Mouse (Mus musculus) embryonic facial prominence, embryonic 13.5 days (tissue): ENCODE measurements at regions not wholly inside any gene's neighbourhood (a gene's known extent, or its start where the extent isn't known, plus 50 kb on each side); places are given as distances from the start of the nearest gene placed in this dataset.

Experiments
- ATAC-seq: fragments of 200-750 bp; cut with Nextera tagmentation; 2 replicates; pipeline ENCODE4 v1.8.0; 2017; ENCODE audit warnings: low read depth; ENCODE audit not compliant: insufficient number of reproducible peaks, insufficient read depth, low FRiP score, low TSS enrichment
- H3K27ac ChIP-seq: fragments of 300-500 bp; sonication (generic); 2 replicates; pipeline ENCODE4 v1.5.1; 2015; ENCODE audit warnings: moderate library complexity, mild to moderate bottlenecking, inconsistent platforms
- H3K27me3 ChIP-seq: fragments of 300-500 bp; sonication (generic); 2 replicates; pipeline ENCODE4 v1.6.1; 2015; ENCODE audit warnings: mild to moderate bottlenecking, inconsistent platforms
- H3K36me3 ChIP-seq: fragments of 300-500 bp; sonication (generic); 2 replicates; pipeline ENCODE4 v1.6.1; 2015; ENCODE audit warnings: mild to moderate bottlenecking, inconsistent platforms
- H3K4me1 ChIP-seq: fragments of 300-500 bp; sonication (generic); 2 replicates; pipeline ENCODE4 v1.6.1; 2015; ENCODE audit warnings: inconsistent platforms
- H3K4me2 ChIP-seq: fragments of 300-500 bp; sonication (generic); 2 replicates; pipeline ENCODE4 v1.6.1; 2015; ENCODE audit warnings: moderate library complexity, mild to moderate bottlenecking, inconsistent platforms
- H3K4me3 ChIP-seq: fragments of 300-500 bp; sonication (generic); 2 replicates; pipeline ENCODE4 v1.5.1; 2015; ENCODE audit warnings: mild to moderate bottlenecking, inconsistent platforms
- H3K9ac ChIP-seq: fragments of 300-500 bp; sonication (generic); 2 replicates; pipeline ENCODE4 v1.6.1; 2015; ENCODE audit warnings: mild to moderate bottlenecking, inconsistent platforms
- H3K9me3 ChIP-seq: fragments of 300-500 bp; sonication (generic); 2 replicates; pipeline ENCODE4 v1.6.1; 2016; ENCODE audit warnings: inconsistent platforms
- WGBS: fragments of 180-500 bp; shearing (Covaris S2); methylation state at CpG from one replicate; pipeline ENCODE4 v1.1.7; 2015; ENCODE audit warnings: mixed read lengths; 5-methylcytosine and 5-hydroxymethylcytosine counted together

- H3K9me3 ChIP-seq, result no peaks in the 10 kb centered on the region
- 69% methylated on average over 2 of the region's 2 CpGs for WGBS
Measured at GRCm38 (mm10) chr4:72383729-72384128, 183.0 kb upstream of the Tle1 start.

GRCm38 (mm10) chr4:72382517-72383147 is 181.9 kb upstream of the Tle1 start:
- no peaks in the 10 kb centered on the region for H3K36me3 ChIP-seq
- WGBS, result 70% methylated on average over 11 of the region's 11 CpGs
- H3K4me1 ChIP-seq, result peaks cover 16% of the 10 kb centered on the region
- peaks cover 8% of the 10 kb centered on the region; the same call in 1 of the 2 replicates for H3K27me3 ChIP-seq
- no peak overlapping the region for H3K27ac ChIP-seq
- no peak overlapping the region for H3K4me2 ChIP-seq
- no peak overlapping the region for H3K9ac ChIP-seq
- no peaks in the 10 kb centered on the region for H3K9me3 ChIP-seq
- no peak for ATAC-seq
- H3K4me3 ChIP-seq, result no peak overlapping the region

More at GRCm38 (mm10) chr4:72383729-72384128, 183.0 kb upstream of the Tle1 start:
- Histone ChIP-seq H3K27ac (no peak overlapping the region), H3K9ac (no peak overlapping the region), H3K4me3 (no peak overlapping the region), H3K27me3 (peaks cover 12% of the 10 kb centered on the region; the same call in 1 of the 2 replicates), H3K4me2 (no peak overlapping the region), H3K4me1 (peaks cover 16% of the 10 kb centered on the region), H3K36me3 (no peaks in the 10 kb centered on the region)
- ATAC-seq, result no peak

GRCm38 (mm10) chr4:72381742-72382141 is 181.0 kb upstream of the Tle1 start:
- Histone ChIP-seq H3K9ac (no peak overlapping the region), H3K27ac (no peak overlapping the region), H3K4me2 (no peak overlapping the region), H3K27me3 (peaks cover 8% of the 10 kb centered on the region; the same call in 1 of the 2 replicates), H3K36me3 (no peaks in the 10 kb centered on the region), H3K4me3 (no peak overlapping the region), H3K4me1 (peaks cover 16% of the 10 kb centered on the region), H3K9me3 (no peaks in the 10 kb centered on the region)
- WGBS, result 86% methylated on average over 6 of the region's 6 CpGs
- ATAC-seq, result no peak

- no peaks in the 10 kb centered on the region for H3K36me3 ChIP-seq
- no peak overlapping the region for H3K4me2 ChIP-seq
- no peak for ATAC-seq
- H3K9ac ChIP-seq, result no peak overlapping the region
- peaks cover 16% of the 10 kb centered on the region for H3K4me1 ChIP-seq
- no peaks in the 10 kb centered on the region for H3K9me3 ChIP-seq
- H3K27ac ChIP-seq, result no peak overlapping the region
- H3K27me3 ChIP-seq, result peaks cover 8% of the 10 kb centered on the region; the same call in 1 of the 2 replicates
- 59% methylated on average over 3 of the region's 3 CpGs for WGBS
- no peak overlapping the region for H3K4me3 ChIP-seq
Measured at GRCm38 (mm10) chr4:72381116-72381515, 180.4 kb upstream of the Tle1 start.

GRCm38 (mm10) chr4:72379515-72379914 is 178.8 kb upstream of the Tle1 start:
- ATAC-seq, result no peak
- 86% methylated on average over 1 of the region's 1 CpGs for WGBS
- Histone ChIP-seq H3K27me3 (peaks cover 4% of the 10 kb centered on the region; the same call in 1 of the 2 replicates), H3K27ac (no peak overlapping the region), H3K4me2 (no peak overlapping the region), H3K36me3 (no peaks in the 10 kb centered on the region), H3K9ac (no peak overlapping the region), H3K4me1 (peaks cover 3% of the 10 kb centered on the region; the same call in 1 of the 2 replicates), H3K4me3 (no peak overlapping the region), H3K9me3 (no peaks in the 10 kb centered on the region)

- Histone ChIP-seq H3K4me3 (no peak overlapping the region), H3K4me2 (no peak overlapping the region), H3K27me3 (peaks cover 4% of the 10 kb centered on the region; the same call in 1 of the 2 replicates), H3K27ac (no peak overlapping the region), H3K4me1 (no peaks in the 10 kb centered on the region), H3K9ac (no peak overlapping the region), H3K36me3 (no peaks in the 10 kb centered on the region), H3K9me3 (no peaks in the 10 kb centered on the region)
- ATAC-seq, result no peak
Measured at GRCm38 (mm10) chr4:72379011-72379410, 178.3 kb upstream of the Tle1 start.

GRCm38 (mm10) chr4:72377520-72377919 is 176.8 kb upstream of the Tle1 start:
- H3K4me1 ChIP-seq, result no peaks in the 10 kb centered on the region

GRCm38 (mm10) chr4:72351985-72352384 is 151.3 kb upstream of the Tle1 start:
- Histone ChIP-seq H3K4me3 (no peak overlapping the region), H3K4me2 (no peak overlapping the region), H3K27ac (no peak overlapping the region), H3K9me3 (no peaks in the 10 kb centered on the region), H3K4me1 (no peaks in the 10 kb centered on the region), H3K27me3 (no peaks in the 10 kb centered on the region), H3K9ac (no peak overlapping the region), H3K36me3 (no peaks in the 10 kb centered on the region)
- ATAC-seq, result no peak
- WGBS, result 69% methylated on average over 1 of the region's 1 CpGs

More at GRCm38 (mm10) chr4:72377520-72377919, 176.8 kb upstream of the Tle1 start:
- no peak overlapping the region for H3K4me3 ChIP-seq
- no peak for ATAC-seq
- no peak overlapping the region for H3K9ac ChIP-seq
- no peaks in the 10 kb centered on the region for H3K9me3 ChIP-seq
- no peaks in the 10 kb centered on the region for H3K36me3 ChIP-seq
- H3K27ac ChIP-seq, result no peak overlapping the region
- H3K4me2 ChIP-seq, result no peak overlapping the region
- peaks cover 4% of the 10 kb centered on the region; the same call in 1 of the 2 replicates for H3K27me3 ChIP-seq
- 55% methylated on average over 1 of the region's 1 CpGs for WGBS

- H3K4me2 ChIP-seq, result no peak overlapping the region
- no peaks in the 10 kb centered on the region for H3K9me3 ChIP-seq
- H3K27me3 ChIP-seq, result no peaks in the 10 kb centered on the region
- H3K9ac ChIP-seq, result no peak overlapping the region
- no peak for ATAC-seq
- no peak overlapping the region for H3K4me3 ChIP-seq
- 55% methylated on average over 3 of the region's 3 CpGs for WGBS
- no peaks in the 10 kb centered on the region for H3K36me3 ChIP-seq
- no peak overlapping the region for H3K27ac ChIP-seq
- no peaks in the 10 kb centered on the region for H3K4me1 ChIP-seq
Measured at GRCm38 (mm10) chr4:72331882-72332281, 131.2 kb upstream of the Tle1 start.

GRCm38 (mm10) chr4:72329026-72329390 is 128.3 kb upstream of the Tle1 start:
- Histone ChIP-seq H3K4me3 (no peak overlapping the region), H3K4me2 (no peak overlapping the region), H3K36me3 (no peaks in the 10 kb centered on the region), H3K9ac (no peak overlapping the region), H3K9me3 (no peaks in the 10 kb centered on the region), H3K27ac (no peak overlapping the region), H3K27me3 (no peaks in the 10 kb centered on the region), H3K4me1 (no peaks in the 10 kb centered on the region)
- no peak for ATAC-seq

- Histone ChIP-seq H3K27ac (no peak overlapping the region), H3K4me1 (no peaks in the 10 kb centered on the region), H3K9ac (no peak overlapping the region), H3K36me3 (no peaks in the 10 kb centered on the region), H3K4me2 (no peak overlapping the region), H3K27me3 (no peaks in the 10 kb centered on the region), H3K4me3 (no peak overlapping the region), H3K9me3 (no peaks in the 10 kb centered on the region)
- 79% methylated on average over 2 of the region's 2 CpGs for WGBS
- ATAC-seq, result no peak
Measured at GRCm38 (mm10) chr4:72328282-72329025, 127.7 kb upstream of the Tle1 start.

GRCm38 (mm10) chr4:72324913-72325312 is 124.2 kb upstream of the Tle1 start:
- Histone ChIP-seq H3K4me1 (no peaks in the 10 kb centered on the region), H3K9ac (no peak overlapping the region), H3K4me2 (no peak overlapping the region), H3K4me3 (no peak overlapping the region), H3K36me3 (no peaks in the 10 kb centered on the region), H3K27ac (no peak overlapping the region), H3K9me3 (no peaks in the 10 kb centered on the region), H3K27me3 (no peaks in the 10 kb centered on the region)
- ATAC-seq, result no peak
